Mouse (Mus musculus): ENCODE results near the gene Kank1.

GRCm38 (mm10) chr19:25207731-25208361, 28.9 kb upstream of the Kank1 start:
- TF ChIP-seq EP300 (IDR thresholded peaks at IDR 0.05; ENCODE audit: low read depth), result no peak
- TF ChIP-seq CTCF (IDR thresholded peaks at IDR 0.05; ENCODE audit: low read depth), result no peak
